Mouse (Mus musculus): ENCODE data around the gene Efemp1. TPM values are rescaled to one million over a fixed set of nuclear protein-coding genes. Genes with fewer than 3 reads are reported as not detected.
A peak's percentile ranks its signal among the peaks of the same experiment; 100 is the strongest.

Gene Efemp1
- total RNA-seq, 2 experiments from 2014 or later: 15.3 to 18.1 TPM

GRCm38 (mm10) chr11:28908908-28909545 lies 56.0 kb downstream of the Efemp1 start:
- DNase-seq: peak; percentile 9 to 17
- intact Hi-C loops (cut with DNase I): no loop called here

GRCm38 (mm10) chr11:28912469-28913138 lies 59.6 kb downstream of the Efemp1 start:
- intact Hi-C loops (cut with DNase I): no loop called here
- no peak for DNase-seq

- intact Hi-C loops (cut with DNase I): no loop called here
- DNase-seq: no peak
Observed at GRCm38 (mm10) chr11:28934449-28934848, 81.4 kb downstream of the Efemp1 start.

- intact Hi-C loops (cut with DNase I): no loop called here
Observed at GRCm38 (mm10) chr11:28939651-28940050, 86.6 kb downstream of the Efemp1 start.

DNA sequence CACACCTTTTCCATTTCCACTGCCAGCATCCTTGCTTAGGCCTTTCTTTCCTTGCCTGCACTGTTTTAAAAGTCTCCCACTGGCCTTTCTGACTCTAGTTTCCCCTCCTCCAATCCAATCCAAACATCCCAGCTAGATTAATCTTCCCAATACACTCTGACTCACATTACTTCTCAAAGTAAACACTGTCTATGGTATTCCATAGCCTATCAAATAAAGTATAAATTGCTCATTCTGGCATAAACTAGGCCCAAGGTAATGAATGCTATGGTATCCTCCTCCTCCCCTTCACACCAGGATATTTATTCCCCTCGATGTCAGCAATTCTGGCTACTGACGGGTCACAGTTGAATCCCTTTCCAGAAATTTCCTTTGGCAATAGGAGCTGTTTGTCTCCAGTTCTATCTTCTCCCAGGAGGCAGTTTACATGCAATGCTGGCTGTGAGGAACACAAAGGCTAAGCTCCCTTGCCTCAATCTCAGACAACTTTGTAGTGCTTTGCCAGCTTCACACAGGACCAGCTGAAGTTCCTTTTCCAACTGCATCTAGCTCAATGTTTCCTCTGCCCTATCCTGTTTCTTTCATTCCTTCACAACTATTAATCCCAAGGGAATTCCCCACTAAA lies 98.7 kb downstream of the Efemp1 start:
- intact Hi-C loops (cut with DNase I): no loop called here
- peak; percentile 3 to 5 for DNase-seq

More at GRCm38 (mm10) chr11:28939651-28940050, 86.6 kb downstream of the Efemp1 start:
- DNase-seq: no peak

DNA sequence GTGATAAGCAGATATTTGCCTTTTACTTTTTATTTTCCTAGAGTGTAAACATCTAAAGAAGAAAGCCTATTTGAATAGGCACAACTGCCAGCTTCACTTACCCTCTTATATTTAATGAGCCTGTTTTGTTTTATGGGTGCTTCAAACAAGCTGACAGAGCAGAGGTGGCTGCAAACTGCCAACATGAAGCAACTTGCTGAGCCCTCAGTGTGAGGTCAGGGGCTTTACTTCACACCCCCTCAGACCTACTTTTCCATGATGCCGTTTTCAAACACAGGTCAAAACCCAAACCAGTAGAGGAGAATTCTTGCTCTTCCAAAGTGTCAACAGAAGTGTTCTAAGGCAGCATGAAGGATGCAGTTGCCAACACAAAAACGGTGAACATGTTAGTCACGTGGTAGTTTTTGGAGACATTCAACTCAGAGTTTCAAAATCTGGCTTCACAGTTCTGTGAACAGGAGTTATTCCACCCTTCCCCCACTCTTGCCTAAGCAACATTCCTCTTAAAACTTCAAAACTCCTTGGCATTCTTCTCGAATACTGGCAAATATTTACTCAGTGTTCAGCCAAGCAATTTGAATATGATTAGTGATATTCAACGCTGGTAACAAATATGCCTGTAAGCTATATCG lies 101.8 kb downstream of the Efemp1 start:
- no peak for DNase-seq
- intact Hi-C loops (cut with DNase I): no loop called here

DNA sequence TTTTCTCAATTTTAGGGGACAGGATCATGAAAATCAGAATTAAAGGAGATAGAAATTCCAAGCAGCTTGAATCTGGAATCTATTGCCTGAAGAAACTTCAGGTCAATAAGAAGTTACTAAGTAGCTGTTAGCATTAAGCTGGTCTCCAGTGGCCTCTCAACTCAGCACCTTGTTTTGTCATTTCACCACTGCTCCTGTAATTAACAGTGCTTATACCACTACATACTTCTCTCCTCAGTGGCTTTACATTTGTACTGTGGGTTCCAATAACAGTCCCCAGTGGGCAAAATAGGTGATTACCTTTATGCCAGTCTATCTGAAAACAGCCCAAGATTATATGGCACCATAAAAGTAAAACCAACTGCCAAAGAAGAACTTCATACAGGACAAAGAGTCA lies 102.3 kb downstream of the Efemp1 start:
- DNase-seq: no peak
- intact Hi-C loops (cut with DNase I): no loop called here

GRCm38 (mm10) chr11:28961381-28961780 lies 108.4 kb downstream of the Efemp1 start:
- DNase-seq: no peak
- intact Hi-C loops (cut with DNase I): no loop called here

Measured in heart, postnatal 14 days (tissue).